Mouse (Mus musculus): ENCODE data around the gene Slc43a1.

Gene Slc43a1

DNA sequence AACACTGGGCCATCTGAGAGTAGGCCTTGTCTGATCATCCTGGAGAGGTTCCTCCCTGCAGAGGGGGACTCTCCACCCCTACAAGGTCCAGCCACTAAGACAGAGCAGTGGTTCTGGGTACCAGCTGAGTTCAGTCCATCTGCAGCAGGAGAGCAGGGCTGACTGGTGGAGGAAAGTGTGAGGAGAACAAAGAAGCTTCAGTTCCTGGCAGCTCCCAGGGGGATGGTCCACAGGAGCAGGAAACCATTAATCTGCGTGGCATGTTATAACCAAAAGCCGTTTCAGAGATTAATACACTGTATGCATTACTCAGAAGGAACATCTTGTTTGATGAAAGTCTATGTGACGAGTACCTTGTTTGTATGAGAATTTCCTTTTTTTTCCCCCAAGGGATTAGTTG is 74.1 kb downstream of the Slc43a1 start:
- no peak for DNase-seq
